Mouse (Mus musculus) embryonic facial prominence, embryonic 11.5 days (tissue): ENCODE data around the gene Evi2. TPM values are rescaled to one million over a fixed set of nuclear protein-coding genes. Genes with fewer than 3 reads are reported as not detected.

Source experiments
- ATAC-seq: fragments of 200-750 bp; cut with Nextera tagmentation; replicated peaks from 2 replicates; pipeline ENCODE4 v1.8.0; 2017; ENCODE audit warnings: low read depth; ENCODE audit not compliant: insufficient number of reproducible peaks, low FRiP score, low TSS enrichment
- DNase-seq: peaks from one replicate; pipeline ENCODE4 v3.0.0-alpha.2; 2015; ENCODE audit warnings: low spot score
- H3K27ac ChIP-seq: fragments of 300-500 bp; sonication (generic); replicated peaks from 2 replicates; pipeline ENCODE4 v1.5.1; 2014; ENCODE audit warnings: mild to moderate bottlenecking, low read depth, low read length, control low read depth
- H3K27me3 ChIP-seq: fragments of 300-500 bp; sonication (generic); 2 replicates; pipeline ENCODE4 v1.6.1; 2014; ENCODE audit warnings: mild to moderate bottlenecking, low read length, moderate library complexity, mixed read lengths; ENCODE audit not compliant: control insufficient read depth, insufficient read depth
- H3K36me3 ChIP-seq: fragments of 300-500 bp; sonication (generic); replicated peaks from 2 replicates; pipeline ENCODE4 v1.6.1; 2014; ENCODE audit warnings: low read depth, mild to moderate bottlenecking, low read length, moderate library complexity, mixed read lengths; ENCODE audit not compliant: control insufficient read depth, insufficient read depth
- H3K4me1 ChIP-seq: fragments of 300-500 bp; sonication (generic); 2 replicates; pipeline ENCODE4 v1.6.1; 2014; ENCODE audit warnings: low read length, mixed read lengths; ENCODE audit not compliant: control insufficient read depth, insufficient read depth
- H3K4me2 ChIP-seq: fragments of 300-500 bp; sonication (generic); 2 replicates; pipeline ENCODE4 v1.6.1; 2014; ENCODE audit warnings: low read depth, mild to moderate bottlenecking, control low read depth, low read length, moderate library complexity
- H3K4me3 ChIP-seq: fragments of 300-500 bp; sonication (generic); 2 replicates; pipeline ENCODE4 v1.5.1; 2014; ENCODE audit warnings: low read depth, low read length, control low read depth
- H3K9ac ChIP-seq: fragments of 300-500 bp; sonication (generic); replicated peaks from 2 replicates; pipeline ENCODE4 v1.6.1; 2014; ENCODE audit warnings: mild to moderate bottlenecking, control low read depth, low read length
- H3K9me3 ChIP-seq: fragments of 300-500 bp; sonication (generic); replicated peaks from 2 replicates; pipeline ENCODE4 v1.6.1; 2016; ENCODE audit warnings: mild to moderate bottlenecking, low read length, inconsistent platforms, mixed read lengths; ENCODE audit not compliant: control insufficient read depth
- WGBS: fragments of 180-500 bp; shearing (Covaris S2); extraction: QIAGEN DNeasy Blood & Tissue Kit; methylation state at CpG from one replicate; pipeline ENCODE4 v1.1.7; 2014; 5-methylcytosine and 5-hydroxymethylcytosine counted together
- polyA plus RNA-seq: library from polyadenylated mRNA; unstranded; fragments of >200 nt; fragmentation: Nextera tagmentation; extraction: Ambion mirVana; gene quantifications from 2 replicates; pipeline ENCODE4 v1.2.1, GENCODE M21; 2014

Gene Evi2
- polyA plus RNA-seq = 0.38 and 0.88 TPM in 2 replicates

DNA sequence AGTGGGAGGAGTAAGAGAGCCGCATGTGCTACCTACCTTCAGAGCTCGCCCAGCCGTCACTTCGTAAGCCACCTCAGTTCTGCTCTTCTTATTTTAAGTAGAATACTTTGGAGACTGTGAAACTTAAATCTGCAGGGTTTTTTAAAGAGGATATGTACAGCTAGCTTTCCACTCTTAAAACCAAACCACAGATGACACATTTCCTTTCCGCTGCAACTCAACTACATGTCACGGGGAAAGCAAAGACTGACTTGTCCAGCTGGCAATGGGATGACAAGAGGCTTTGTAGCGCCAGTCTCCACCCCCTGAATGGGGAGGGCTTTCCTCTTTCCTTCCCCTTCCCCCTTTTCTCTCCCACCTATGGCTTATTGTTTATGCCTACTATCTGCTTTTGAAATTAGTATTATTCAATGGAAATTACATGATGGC is at the start of gene Evi2, which contains the start of gene Evi2a:
Evi2 (minus strand) TSS at position 257 of the 429 bp plus-strand sequence.
Evi2a (minus strand) TSS at position 277 of the 429 bp plus-strand sequence.
- DNase-seq (no peak), ATAC-seq (no peak)
- Histone ChIP-seq H3K27ac (no peak within 1 kb of the TSS), H3K9me3 (no peaks in the 10 kb centered on the region), H3K4me1 (no peaks in the 10 kb centered on the region), H3K36me3 (no peaks in the 10 kb centered on the region), H3K4me3 (no peak within 1 kb of the TSS), H3K27me3 (no peaks in the 10 kb centered on the region), H3K9ac (no peak within 1 kb of the TSS), H3K4me2 (no peak within 1 kb of the TSS)
- WGBS = 86% methylated on average over 7 of the region's 7 CpGs

DNA sequence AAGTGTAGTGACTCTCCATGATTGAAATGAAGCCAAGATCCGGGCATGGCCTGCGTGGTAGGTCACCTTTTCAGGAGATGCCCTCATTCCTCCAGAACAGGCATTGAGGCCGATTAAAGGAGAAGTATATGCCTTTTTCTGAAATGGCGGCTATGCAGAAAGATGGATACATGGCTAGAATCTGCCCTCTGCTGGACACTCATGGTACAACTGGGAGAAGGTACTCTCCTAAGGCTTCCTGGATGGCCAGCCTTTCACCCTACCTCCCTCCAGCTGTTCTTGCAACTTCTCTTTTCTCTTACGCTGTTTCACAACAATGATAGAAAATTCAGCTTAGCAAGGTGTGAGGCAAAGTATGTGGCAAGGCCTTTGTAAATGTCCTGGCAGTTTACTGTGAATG is 47.4 kb upstream of the Evi2 start:
- Histone ChIP-seq H3K4me1 (no peaks in the 10 kb centered on the region), H3K4me3 (no peak overlapping the region), H3K27me3 (no peaks in the 10 kb centered on the region), H3K9me3 (no peaks in the 10 kb centered on the region), H3K4me2 (no peak overlapping the region), H3K9ac (no peak overlapping the region), H3K36me3 (peaks cover 4% of the 10 kb centered on the region), H3K27ac (no peak overlapping the region)
- 59% methylated on average over 5 of the region's 5 CpGs for WGBS
- ATAC-seq = no peak
- peak; percentile 86 for DNase-seq

DNA sequence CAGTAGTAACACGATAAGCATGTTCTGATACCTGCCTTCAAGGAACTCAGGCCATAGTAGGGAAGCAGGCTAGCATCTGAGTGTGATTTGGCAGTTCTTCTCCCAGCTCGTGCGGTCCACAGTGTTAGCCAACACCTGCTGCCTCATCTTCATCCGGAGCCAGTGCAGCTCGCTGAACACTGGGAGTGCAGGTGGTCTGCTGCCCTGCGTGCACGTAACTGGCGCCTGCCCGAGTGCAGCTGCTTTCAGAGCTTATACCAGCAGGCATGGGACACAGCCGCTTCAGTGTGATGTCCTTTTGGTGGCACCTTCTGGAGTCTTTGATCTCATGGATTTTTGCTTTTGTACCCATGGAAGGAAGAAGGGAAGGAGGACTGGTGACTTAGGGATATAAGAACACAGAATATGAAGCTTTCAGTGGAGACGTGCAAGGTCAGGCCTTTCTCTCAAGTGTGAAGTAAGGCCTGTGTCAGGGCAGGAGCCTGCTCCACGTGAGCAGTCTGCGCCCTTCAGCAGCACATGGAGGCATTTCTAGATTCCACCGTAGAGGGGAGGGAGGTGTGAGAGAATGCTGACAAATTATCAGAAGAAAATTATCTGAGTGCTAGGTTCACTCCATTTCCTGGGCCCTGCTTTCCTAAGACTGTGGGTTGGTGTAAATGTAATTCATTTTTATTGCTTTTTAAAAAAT is 45.1 kb upstream of the Evi2 start:
- ATAC-seq (no peak), DNase-seq (no peak)
- WGBS = 93% methylated on average over 14 of the region's 14 CpGs
- H3K9ac ChIP-seq = no peak overlapping the region
- no peaks in the 10 kb centered on the region for H3K4me1 ChIP-seq
- no peaks in the 10 kb centered on the region for H3K27me3 ChIP-seq
- H3K4me3 ChIP-seq = no peak overlapping the region
- no peak overlapping the region for H3K27ac ChIP-seq
- no peak overlapping the region for H3K4me2 ChIP-seq
- H3K36me3 ChIP-seq = peaks cover 4% of the 10 kb centered on the region
- no peaks in the 10 kb centered on the region for H3K9me3 ChIP-seq

DNA sequence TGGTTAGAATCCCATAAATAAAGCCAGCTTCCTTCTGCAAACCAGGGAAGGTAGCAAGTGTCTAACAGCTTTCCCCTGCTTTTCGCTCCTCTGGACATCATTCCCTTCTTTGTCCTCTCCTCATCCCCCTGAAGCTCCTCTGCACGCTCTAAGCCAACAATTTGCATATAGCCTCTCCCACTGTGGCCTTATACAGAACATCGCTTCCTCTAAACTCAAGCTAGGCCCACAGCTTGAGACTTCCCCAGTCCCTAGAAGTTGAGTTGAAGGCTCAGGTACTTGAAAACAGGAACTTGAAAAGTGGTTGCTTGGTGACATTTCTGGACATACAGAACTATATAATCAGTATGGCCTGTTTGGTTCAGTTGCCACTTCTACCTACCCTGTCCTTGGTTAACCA is 43.4 kb upstream of the Evi2 start:
- Histone ChIP-seq H3K9ac (no peak overlapping the region), H3K27ac (no peak overlapping the region), H3K4me3 (no peak overlapping the region), H3K9me3 (no peaks in the 10 kb centered on the region), H3K36me3 (peaks cover 7% of the 10 kb centered on the region), H3K4me2 (no peak overlapping the region), H3K27me3 (no peaks in the 10 kb centered on the region), H3K4me1 (no peaks in the 10 kb centered on the region)
- 85% methylated on average over 3 of the region's 3 CpGs for WGBS
- ATAC-seq (no peak), DNase-seq (no peak)

DNA sequence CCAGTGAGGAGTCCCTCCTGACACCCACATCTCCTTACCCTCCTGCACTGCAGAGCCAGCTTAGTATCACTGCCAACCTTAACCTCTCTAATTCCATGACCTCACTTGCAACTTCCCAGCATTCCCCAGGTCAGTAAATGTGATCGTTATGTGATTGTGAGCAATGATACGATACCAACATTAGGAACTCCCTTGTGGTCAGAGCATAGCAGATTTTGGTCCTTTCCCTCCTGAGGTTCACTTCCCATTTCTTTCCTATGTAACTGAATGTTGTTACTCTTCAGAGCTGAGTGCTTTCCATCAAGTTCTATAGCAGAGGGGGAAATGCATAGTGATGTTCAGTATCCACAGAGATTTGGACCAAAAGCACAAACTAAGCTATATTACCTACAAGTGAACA is 39.9 kb upstream of the Evi2 start:
- DNase-seq (no peak), ATAC-seq (no peak)
- Histone ChIP-seq H3K9ac (no peak overlapping the region), H3K27ac (no peak overlapping the region), H3K4me3 (no peak overlapping the region), H3K36me3 (peaks cover 15% of the 10 kb centered on the region), H3K4me2 (no peak overlapping the region), H3K9me3 (no peaks in the 10 kb centered on the region), H3K4me1 (no peaks in the 10 kb centered on the region), H3K27me3 (no peaks in the 10 kb centered on the region)
- 78% methylated on average over 2 of the region's 2 CpGs for WGBS

DNA sequence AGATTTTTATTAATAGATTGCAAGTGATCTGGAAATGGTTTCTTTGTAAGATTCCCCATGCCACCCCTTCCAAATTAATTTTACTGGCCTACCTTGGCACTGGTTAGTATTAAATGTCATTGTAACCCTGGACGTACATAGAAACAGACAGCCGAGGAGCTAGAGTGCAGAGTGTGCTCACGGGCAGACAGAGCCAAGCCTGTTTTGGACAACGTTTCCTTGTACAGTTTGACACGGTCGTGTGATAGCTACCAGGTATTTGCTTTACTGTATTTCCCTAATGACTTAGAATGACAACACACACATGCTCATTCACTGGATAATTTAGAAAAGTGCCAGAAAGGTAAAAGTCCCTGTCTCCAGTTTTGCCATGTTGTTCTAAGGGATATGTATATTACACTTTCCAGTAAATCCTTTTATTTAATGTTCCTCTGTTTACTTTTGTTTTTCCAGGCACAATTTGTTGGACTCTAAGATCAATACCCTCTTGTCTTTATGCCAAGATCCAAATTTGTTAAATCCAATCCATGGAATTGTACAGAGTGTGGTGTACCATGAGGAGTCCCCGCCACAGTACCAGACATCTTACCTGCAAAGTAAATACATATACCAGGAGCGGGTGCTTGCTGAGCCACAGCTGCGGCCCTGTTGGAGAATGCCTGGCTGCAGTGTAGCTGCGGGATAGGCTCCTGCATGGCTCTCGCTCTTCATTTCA is 38.0 kb upstream of the Evi2 start:
- Histone ChIP-seq H3K4me1 (no peaks in the 10 kb centered on the region), H3K9ac (no peak overlapping the region), H3K9me3 (no peaks in the 10 kb centered on the region), H3K4me2 (no peak overlapping the region), H3K27ac (no peak overlapping the region), H3K4me3 (no peak overlapping the region), H3K36me3 (peaks cover 14% of the 10 kb centered on the region), H3K27me3 (no peaks in the 10 kb centered on the region)
- WGBS = 87% methylated on average over 11 of the region's 11 CpGs
- ATAC-seq (no peak), DNase-seq (no peak)

- no peak overlapping the region for H3K4me3 ChIP-seq
- H3K4me2 ChIP-seq = no peak overlapping the region
- DNase-seq = no peak
- no peaks in the 10 kb centered on the region for H3K9me3 ChIP-seq
- no peaks in the 10 kb centered on the region for H3K4me1 ChIP-seq
- H3K36me3 ChIP-seq = peaks cover 14% of the 10 kb centered on the region
- H3K27me3 ChIP-seq = no peaks in the 10 kb centered on the region
- WGBS = 63% methylated on average over 1 of the region's 1 CpGs
- ATAC-seq = no peak
- no peak overlapping the region for H3K27ac ChIP-seq
- H3K9ac ChIP-seq = no peak overlapping the region
Measured at GRCm38 (mm10) chr11:79566947-79567346, 36.6 kb upstream of the Evi2 start.

- H3K9me3 ChIP-seq = no peaks in the 10 kb centered on the region
- 88% methylated on average over 7 of the region's 7 CpGs for whole genome bisulfite sequencing
- no peak overlapping the region for H3K27ac ChIP-seq
- no peak overlapping the region for H3K4me3 ChIP-seq
- H3K4me1 ChIP-seq = no peaks in the 10 kb centered on the region
- ATAC-seq = no peak
- H3K4me2 ChIP-seq = no peak overlapping the region
- DNase-seq = no peak
- H3K36me3 ChIP-seq = peaks cover 11% of the 10 kb centered on the region
- H3K27me3 ChIP-seq = no peaks in the 10 kb centered on the region
- H3K9ac ChIP-seq = no peak overlapping the region
Measured at GRCm38 (mm10) chr11:79563493-79563892, 33.1 kb upstream of the Evi2 start.
